Mouse (Mus musculus) 3134 (cell line): ENCODE data around the gene Pla2g6.

ENCODE experiments used
- DNase-seq: peaks from one replicate; pipeline ENCODE4 v3.0.0-alpha.2; 2011; ENCODE audit warnings: low spot score; ENCODE audit not compliant: insufficient read length; ENCODE audit errors: extremely low read depth

Gene Pla2g6

GRCm38 (mm10) chr15:79244071-79244893, 83.9 kb downstream of the Pla2g6 start:
- no peak for DNase-seq

GRCm38 (mm10) chr15:79243234-79244042, 84.8 kb downstream of the Pla2g6 start:
- peak; percentile 76 for DNase-seq

GRCm38 (mm10) chr15:79242574-79243233, 85.5 kb downstream of the Pla2g6 start:
- DNase-seq = no peak

GRCm38 (mm10) chr15:79238036-79238435, 90.2 kb downstream of the Pla2g6 start:
- DNase-seq = no peak
